Mouse (Mus musculus) brain, embryonic 14.5 days (tissue): ENCODE measurements at regions not wholly inside any gene's neighbourhood (a gene's known extent, or its start where the extent isn't known, plus 50 kb on each side); places are given as distances from the start of the nearest gene placed in this dataset.

Experiments used
- DNase-seq: peaks from one replicate; pipeline ENCODE4 v3.0.0-alpha.2; 2011; ENCODE audit warnings: low read depth
- CTCF ChIP-seq: fragments of 200-500 bp; IDR thresholded peaks from 2 replicates; pipeline ENCODE4 v1.5.1; 2012; ENCODE audit warnings: inconsistent platforms, mild to moderate bottlenecking, moderate library complexity, borderline replicate concordance; ENCODE audit not compliant: insufficient read depth, insufficient read length; ENCODE audit errors: extremely low read depth
- POLR2A ChIP-seq: fragments of 200-500 bp; IDR thresholded peaks from 2 replicates; pipeline ENCODE4 v1.6.1; 2012; ENCODE audit warnings: mild to moderate bottlenecking, inconsistent platforms, borderline replicate concordance; ENCODE audit not compliant: poor library complexity, insufficient read depth, insufficient read length, severe bottlenecking; ENCODE audit errors: extremely low read depth

DNA sequence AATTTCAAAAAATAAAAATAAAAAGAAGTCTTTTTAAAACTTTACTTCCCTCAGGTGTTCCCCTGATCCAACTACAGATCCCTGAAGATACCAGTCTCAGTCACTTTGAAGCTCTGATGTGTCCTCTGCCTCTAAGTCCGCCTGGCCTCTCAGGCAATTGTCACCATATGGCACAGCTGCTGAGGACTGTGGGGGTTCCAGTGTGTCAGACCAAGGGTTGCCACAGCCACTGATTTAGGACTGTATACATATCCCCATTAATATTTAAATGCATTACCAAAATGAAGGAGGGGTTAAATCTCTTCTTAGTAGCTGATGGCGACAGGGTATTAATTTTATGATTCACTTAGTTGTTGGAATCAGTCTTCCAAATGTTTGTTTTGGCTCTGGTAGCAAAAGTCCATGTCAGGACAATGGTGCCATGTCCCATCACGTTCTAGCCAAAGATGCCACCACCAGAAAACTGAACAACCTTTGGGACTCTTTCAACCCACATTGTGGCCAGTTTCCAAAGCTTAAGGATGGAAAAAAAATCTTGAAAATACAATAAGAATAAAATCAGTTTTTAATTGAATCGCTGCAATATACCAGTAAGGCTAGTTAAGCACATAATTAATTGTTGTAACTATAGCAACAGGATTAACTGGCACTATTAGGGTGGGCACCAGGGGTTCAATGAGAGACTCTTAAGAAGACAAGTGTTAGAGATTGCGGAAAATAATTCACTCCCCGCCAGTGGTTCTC is 62.5 kb downstream of the Arrdc4 start:
- TF ChIP-seq CTCF = no peak
- no peak for TF ChIP-seq POLR2A
- no peak for DNase-seq

DNA sequence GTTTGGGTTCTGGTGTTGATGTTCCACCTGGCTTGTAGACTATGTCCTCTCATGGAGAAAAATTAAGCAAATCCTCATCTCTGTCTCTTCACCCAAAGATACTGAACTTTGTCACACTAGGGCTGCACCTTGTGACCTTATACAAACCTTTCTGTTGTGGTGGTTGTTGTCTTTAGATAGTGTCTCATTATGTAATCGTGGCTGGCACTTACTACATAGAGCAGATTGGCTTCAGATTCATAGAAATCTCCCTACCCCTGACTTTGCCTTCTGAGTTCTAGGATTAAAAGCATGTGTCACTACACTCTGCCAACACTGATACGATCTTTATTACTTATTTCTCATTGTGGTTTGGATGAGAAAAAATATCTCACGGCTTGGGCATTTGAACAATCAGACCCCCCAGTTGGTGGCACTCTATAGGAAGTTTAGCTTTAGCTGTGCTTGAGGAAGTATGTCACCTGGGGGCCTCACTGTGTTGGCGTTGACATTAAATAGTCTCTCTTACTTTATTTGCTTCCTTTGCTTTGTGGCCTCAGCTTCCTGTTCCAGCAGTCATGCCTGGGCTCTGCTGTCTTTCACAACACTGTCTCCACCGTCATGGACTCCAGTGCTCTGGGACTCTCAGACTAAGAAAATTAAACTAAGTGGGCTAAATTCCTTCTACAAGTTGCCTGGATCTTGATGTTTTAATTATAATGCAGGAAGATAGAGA is 66.0 kb downstream of the Arrdc4 start:
- DNase-seq = no peak
- TF ChIP-seq POLR2A (no peak), CTCF (no peak)

- peak; percentile 88 for DNase-seq
- no peak for TF ChIP-seq POLR2A
- no peak for TF ChIP-seq CTCF
Observed at GRCm38 (mm10) chr7:68682318-68682728, 66.7 kb downstream of the Arrdc4 start.

DNA sequence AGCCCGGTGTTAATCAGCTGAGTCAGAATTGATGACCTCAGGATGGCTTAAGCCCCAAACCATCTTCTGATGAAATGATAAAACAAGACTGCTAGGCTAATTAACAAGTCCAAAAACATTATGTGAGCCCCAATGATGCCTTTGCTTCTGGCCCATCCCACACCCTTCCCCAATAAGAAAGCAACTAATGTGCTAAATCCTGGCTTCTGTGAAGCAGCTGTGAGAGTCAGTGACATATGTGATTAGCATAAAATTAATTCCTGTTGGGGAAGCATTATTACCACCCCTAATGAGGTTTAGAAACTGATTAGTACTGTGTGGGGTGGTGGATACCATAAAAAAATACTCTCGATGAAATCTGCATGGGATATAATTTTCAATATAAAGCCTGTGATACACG is 69.3 kb downstream of the Arrdc4 start:
- peak; percentile 58 for DNase-seq
- TF ChIP-seq POLR2A (no peak), CTCF (no peak)

- no peak for DNase-seq
- TF ChIP-seq CTCF = no peak
- TF ChIP-seq POLR2A = no peak
Observed at GRCm38 (mm10) chr7:68667790-68668732, 81.0 kb downstream of the Arrdc4 start.

- no peak for DNase-seq
- peak; percentile 28; the same call in 1 of the 2 replicates for TF ChIP-seq CTCF
- TF ChIP-seq POLR2A = no peak
Observed at GRCm38 (mm10) chr7:68667215-68667614, 81.8 kb downstream of the Arrdc4 start.

GRCm38 (mm10) chr7:68656354-68656753 is 92.7 kb downstream of the Arrdc4 start:
- TF ChIP-seq POLR2A (no peak), CTCF (no peak)
- DNase-seq = no peak

DNA sequence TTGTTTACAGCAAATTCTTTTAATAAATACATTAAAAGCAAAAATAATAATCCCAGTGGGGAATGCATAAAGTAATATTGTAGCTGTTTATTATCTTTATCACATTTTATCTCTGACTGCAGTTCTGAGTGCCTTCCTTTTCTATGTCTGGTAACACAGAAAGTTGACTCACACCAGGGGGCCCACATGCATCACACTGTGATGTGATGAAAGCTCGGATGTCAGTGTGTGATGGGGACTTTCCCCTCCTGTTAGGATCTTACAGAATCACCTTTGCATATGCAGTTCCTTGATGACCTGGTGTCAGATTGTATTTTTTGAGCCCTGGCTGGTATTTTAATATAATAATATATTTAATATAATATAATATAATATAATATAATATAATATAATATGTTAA is 95.5 kb downstream of the Arrdc4 start:
- TF ChIP-seq POLR2A (no peak), CTCF (no peak)
- no peak for DNase-seq

DNA sequence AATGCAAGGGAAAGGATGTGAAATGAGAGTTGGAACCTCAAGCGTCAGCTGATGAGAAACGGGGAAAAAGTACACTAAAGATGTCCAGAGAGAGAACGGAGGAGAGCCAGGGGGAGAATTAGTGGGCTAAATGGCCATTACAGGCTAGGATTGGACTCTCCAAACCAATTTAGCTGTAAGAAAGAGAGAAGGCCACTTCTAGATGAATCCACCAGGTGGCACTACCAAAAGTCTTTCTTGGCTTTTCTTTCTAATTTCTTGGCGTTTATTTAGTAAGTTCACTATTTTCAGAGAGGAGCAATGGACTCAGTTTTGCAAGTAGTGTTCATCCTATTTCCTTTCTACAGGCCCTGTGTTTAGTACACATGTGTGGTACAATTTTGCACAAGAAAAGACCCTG is 97.6 kb downstream of the Arrdc4 start:
- DNase-seq = peak; percentile 41

GRCm38 (mm10) chr7:68637556-68638215 is 111.4 kb downstream of the Arrdc4 start:
- no peak for TF ChIP-seq POLR2A
- TF ChIP-seq CTCF = no peak

More for the DNA sequence above, 97.6 kb downstream of the Arrdc4 start:
- TF ChIP-seq POLR2A (no peak), CTCF (peak; percentile 21; the same call in 1 of the 2 replicates)

DNA sequence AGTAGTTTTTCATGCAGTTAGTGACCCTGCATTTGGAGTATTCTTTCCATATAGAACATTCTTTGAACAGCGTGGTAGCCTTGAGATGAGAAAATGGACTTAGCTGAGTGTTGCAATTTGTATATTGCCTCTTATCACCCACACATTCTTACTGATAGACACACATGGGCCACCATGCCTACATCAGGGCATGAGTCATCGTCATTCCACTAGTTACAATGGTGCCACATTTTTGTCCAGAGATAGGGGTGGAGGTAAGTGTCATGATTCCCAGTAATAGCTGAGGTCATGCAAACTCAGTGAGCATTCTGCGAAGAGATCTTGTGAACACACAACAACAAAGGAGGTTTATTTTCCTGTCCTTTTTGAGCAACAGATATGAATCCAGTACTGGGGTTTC is 128.0 kb downstream of the Arrdc4 start:
- no peak for TF ChIP-seq POLR2A
- no peak for TF ChIP-seq CTCF
- no peak for DNase-seq

More at GRCm38 (mm10) chr7:68637556-68638215, 111.4 kb downstream of the Arrdc4 start:
- no peak for DNase-seq

GRCm38 (mm10) chr7:68610499-68610898 is 138.5 kb downstream of the Arrdc4 start:
- DNase-seq = no peak
- TF ChIP-seq CTCF (no peak), POLR2A (no peak)

- DNase-seq = peak; percentile 82
Observed at GRCm38 (mm10) chr7:68607170-68607569, 141.9 kb downstream of the Arrdc4 start.

GRCm38 (mm10) chr7:68606278-68606677 is 142.8 kb downstream of the Arrdc4 start:
- TF ChIP-seq POLR2A (no peak), CTCF (no peak)
- no peak for DNase-seq

More at GRCm38 (mm10) chr7:68607170-68607569, 141.9 kb downstream of the Arrdc4 start:
- no peak for TF ChIP-seq POLR2A
- no peak for TF ChIP-seq CTCF
